Mouse (Mus musculus) 416B (cell line): Measurements from ENCODE around the gene Zfp40.

Experiments used
- DNase-seq: peaks from one replicate; pipeline ENCODE4 v3.0.0; 2011; ENCODE audit warnings: low read depth

Gene Zfp40

DNA sequence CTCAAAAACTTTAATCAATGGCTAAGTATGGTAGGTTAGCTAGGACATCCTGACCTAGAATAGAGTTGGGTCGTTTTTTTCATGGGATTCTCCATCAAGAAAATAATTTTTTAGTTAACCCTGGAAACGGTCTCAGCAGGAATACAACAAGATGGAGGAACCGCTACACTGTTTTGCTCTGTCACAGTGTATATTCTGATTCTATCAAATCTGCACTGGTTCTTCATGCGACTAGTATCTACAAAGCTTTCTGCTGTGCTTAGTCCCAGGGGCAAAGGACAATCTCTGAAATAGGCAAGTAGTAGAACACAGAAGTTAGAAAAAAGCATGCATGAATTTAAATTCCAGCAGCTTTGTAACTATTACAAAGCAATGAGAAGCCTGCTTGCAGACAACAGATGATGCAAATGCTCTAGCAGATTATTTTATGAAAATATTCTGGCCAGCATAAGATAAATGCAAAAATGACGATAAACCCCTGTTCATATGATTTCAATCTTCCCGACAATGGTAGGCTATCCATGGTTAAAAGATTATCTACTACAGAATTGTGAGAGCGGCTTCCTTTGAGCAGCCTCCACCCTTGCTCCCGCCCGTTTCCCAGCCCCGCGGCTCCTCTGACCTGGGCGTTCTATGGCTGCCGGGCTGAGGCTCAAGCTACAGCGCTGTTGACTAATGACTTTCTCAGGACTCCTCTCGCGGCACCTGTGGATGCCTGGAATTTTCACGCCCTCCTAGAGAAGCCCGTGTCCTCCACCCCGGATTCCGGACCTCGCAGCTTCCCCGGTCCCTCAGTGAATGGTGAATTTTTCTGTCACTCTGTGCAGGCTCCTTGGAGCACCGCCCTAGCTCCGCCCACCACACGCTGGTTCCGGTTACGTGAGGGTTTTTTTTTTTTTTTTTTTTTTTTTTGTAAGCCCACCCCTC is at the start of gene Zfp40:
Gene Zfp40 (minus strand): TSS at position 800 of the 927 bp plus-strand sequence.
- peak; percentile 95 for DNase-seq

DNA sequence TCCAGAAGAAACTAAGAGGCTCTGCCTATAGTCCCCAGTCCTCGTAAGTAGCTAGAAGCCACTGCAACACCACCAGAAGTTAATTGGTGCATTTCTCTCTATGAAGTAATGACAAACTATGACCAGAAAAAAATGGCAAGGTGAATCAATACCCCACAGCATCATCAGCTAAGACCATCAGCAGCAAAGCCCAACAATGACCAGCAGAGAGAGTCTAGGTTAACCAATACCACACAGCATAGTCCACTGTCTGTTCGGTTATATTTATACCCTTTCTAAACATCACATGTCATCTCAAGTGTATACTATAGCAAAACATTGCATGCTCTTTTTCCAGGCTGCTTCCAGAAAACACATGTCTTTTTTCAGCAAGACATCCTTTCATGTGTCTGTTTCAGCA is 25.3 kb upstream of the Zfp40 start:
- no peak for DNase-seq

DNA sequence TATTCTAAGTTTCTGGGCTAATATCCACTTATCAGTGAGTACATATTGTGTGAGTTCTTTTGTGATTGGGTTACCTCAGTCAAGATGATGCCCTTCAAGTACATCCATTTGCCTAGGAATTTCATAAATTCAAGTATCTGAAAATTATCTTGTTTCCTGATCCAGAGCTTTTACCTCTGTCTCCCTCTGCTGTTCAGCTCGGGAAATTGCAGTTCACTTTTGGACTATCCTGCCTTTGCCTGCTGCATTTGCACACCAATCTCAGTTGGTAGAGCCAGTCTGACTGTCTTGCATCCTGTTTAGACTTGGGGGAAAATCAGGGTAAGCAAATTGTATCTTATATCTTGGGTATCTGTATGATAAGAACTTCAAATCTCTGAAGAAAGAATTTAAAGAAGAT is 6.8 kb upstream of the Zfp40 start:
- DNase-seq = peak; percentile 52

- peak; percentile 87 for DNase-seq
Measured at GRCm38 (mm10) chr17:23193441-23193840, 389 bp upstream of the Zfp40 start.

GRCm38 (mm10) chr17:23187680-23188079 is 5.4 kb downstream of the Zfp40 start:
- DNase-seq = peak; percentile 46
